In genomic region chr14:30635219-30635910, GRCm38 (mm10) we compare ENCODE assay signal across 15 mouse cellular contexts. TPM values are rescaled to one million over a fixed set of nuclear protein-coding genes. Genes with fewer than 3 reads are reported as not detected.
DNase-seq lines count a peak whose midpoint lies in the region; ATAC-seq and TF ChIP-seq lines count a peak whose summit lies in the region.
"Had no signal": no experiment of that assay in that cellular context is flagged by ENCODE, and none has a peak within 500 bp of the region (broad histone marks: within the 10 kb centered on the region; RNA-seq: fewer than 3 reads in every experiment).

No protein-coding gene starts in this region.

- TF ChIP-seq CTCF in lung, adult 2 months (IDR thresholded peaks at IDR 0.05; ENCODE audit: insufficient read depth, low read length): no peak
- no peak for TF ChIP-seq CTCF in kidney, postnatal 0 days (IDR thresholded peaks at IDR 0.05; ENCODE audit: low read depth)

- 65% methylated on average over 13 of the region's 13 CpGs for WGBS in lung, embryonic 16.5 days
- WGBS in lung, adult 2 months: 64% methylated on average over 13 of the region's 13 CpGs
- 67% methylated on average over 13 of the region's 13 CpGs for WGBS in kidney, postnatal 0 days

- no peaks in the 10 kb centered on the region for H3K9me3 ChIP-seq in lung, embryonic 16.5 days (ENCODE audit: control insufficient read depth, low read length)
- no peaks in the 10 kb centered on the region for H3K9me3 ChIP-seq in kidney, postnatal 0 days (replicated peaks; ENCODE audit: low read length)
- H3K9me3 ChIP-seq: heart, embryonic 15.5 days; midbrain, embryonic 12.5 days had no signal

- no peak overlapping the region for H3K9ac ChIP-seq in lung, embryonic 16.5 days (ENCODE audit: low read length)
- no peak overlapping the region for H3K9ac ChIP-seq in kidney, postnatal 0 days (ENCODE audit: low read depth, low read length)
- H3K9ac ChIP-seq: heart, embryonic 15.5 days; midbrain, embryonic 12.5 days had no signal

- no peak for ATAC-seq in lung, embryonic 16.5 days (ENCODE audit: low read depth)
- ATAC-seq in kidney, postnatal 0 days (replicated peaks; ENCODE audit: low FRiP score, low read depth): peak; percentile 53; the same call in 1 of the 2 replicates
- ATAC-seq: activated CD4-positive, CD25-positive, alpha-beta regulatory T cell, adult 4 months had no signal

- no peak overlapping the region for H3K4me3 ChIP-seq in lung, embryonic 16.5 days (ENCODE audit: low read length)
- no peak overlapping the region for H3K4me3 ChIP-seq in lung, adult 2 months (replicated peaks; ENCODE audit: extremely low read depth, low read depth, low read length)
- H3K4me3 ChIP-seq in kidney, postnatal 0 days (replicated peaks; ENCODE audit: low read depth, low read length): no peak overlapping the region
- H3K4me3 ChIP-seq: heart, embryonic 15.5 days; midbrain, embryonic 12.5 days had no signal

- DNase-seq in lung, adult 2 months: no peak
- DNase-seq in adrenal gland, postnatal 25 days: peak; percentile 68
- DNase-seq in kidney, postnatal 0 days (ENCODE audit: low spot score): no peak
- peak; percentile 75 for DNase-seq in yolk sac, embryonic 10.5 days (ENCODE audit: low spot score)
- no peak for DNase-seq in left cerebral cortex, adult 18-20 months (ENCODE audit: low spot score in 2 of 2)
- no peak for DNase-seq in frontal cortex, postnatal 10 days (ENCODE audit: low spot score in 2 of 2)
- DNase-seq in urinary bladder, postnatal 10 days (ENCODE audit: low spot score): no peak
- DNase-seq: cerebellum, adult 9-10 months; left cerebral cortex, postnatal 4 days; lung, adult 18-20 months; thymus, postnatal 14 days had no signal

- peak overlapping the region; percentile 15; the same call in 1 of the 2 replicates for H3K27ac ChIP-seq in lung, embryonic 16.5 days (ENCODE audit: low read length)
- peak overlapping the region; percentile 73 for H3K27ac ChIP-seq in kidney, postnatal 0 days
- H3K27ac ChIP-seq: heart, embryonic 15.5 days; midbrain, embryonic 12.5 days had no signal

- no peak overlapping the region for H3K4me2 ChIP-seq in lung, embryonic 16.5 days (ENCODE audit: low read depth, low read length)
- no peak overlapping the region for H3K4me2 ChIP-seq in kidney, postnatal 0 days (ENCODE audit: low read length)
- H3K4me2 ChIP-seq: heart, embryonic 15.5 days; midbrain, embryonic 12.5 days had no signal

- no peak for TF ChIP-seq POLR2A in lung, adult 2 months (IDR thresholded peaks at IDR 0.05; ENCODE audit: borderline replicate concordance, extremely low read depth, low read depth, low read length)

- H3K36me3 ChIP-seq in lung, embryonic 16.5 days (ENCODE audit: control insufficient read depth, insufficient read depth, low read length): no peaks in the 10 kb centered on the region
- no peaks in the 10 kb centered on the region for H3K36me3 ChIP-seq in kidney, postnatal 0 days (ENCODE audit: insufficient read depth, low read length)
- H3K36me3 ChIP-seq: heart, embryonic 15.5 days; midbrain, embryonic 12.5 days had no signal

- H3K4me1 ChIP-seq in lung, embryonic 16.5 days (replicated peaks; ENCODE audit: control insufficient read depth, insufficient read depth, low read length): peaks cover 24% of the 10 kb centered on the region
- peaks cover 9% of the 10 kb centered on the region for H3K4me1 ChIP-seq in lung, adult 2 months (ENCODE audit: control insufficient read depth, insufficient read depth, low read length)
- H3K4me1 ChIP-seq in kidney, postnatal 0 days (replicated peaks; ENCODE audit: insufficient read depth, low read length): peaks cover 15% of the 10 kb centered on the region
- H3K4me1 ChIP-seq: midbrain, embryonic 12.5 days had no signal

- H3K27me3 ChIP-seq in lung, embryonic 16.5 days (ENCODE audit: control insufficient read depth, insufficient read depth, low read depth, low read length): no peaks in the 10 kb centered on the region
- no peaks in the 10 kb centered on the region for H3K27me3 ChIP-seq in kidney, postnatal 0 days (ENCODE audit: insufficient read depth, low read length)
- H3K27me3 ChIP-seq: heart, embryonic 15.5 days had no signal

RNA-seq across cellular contexts. Expression of gene Prkcd, which starts 9.4 kb away (rescaled TPM):
- polyA plus RNA-seq in lung, embryonic 16.5 days (2015; fragmentation: Nextera tagmentation; extraction: Ambion mirVana): 53.4 and 55.4 TPM in 2 replicates
- polyA plus RNA-seq in lung, adult 2 months (2012; rRNA removed): 111 and 134 TPM in 2 replicates
- 210 and 237 TPM in 2 replicates for total RNA-seq in adrenal gland, postnatal 25 days (2021)
- polyA plus RNA-seq in kidney, postnatal 0 days (2015; fragmentation: Nextera tagmentation; extraction: Ambion mirVana): 44.9 and 46.9 TPM in 2 replicates
- total RNA-seq in left cerebral cortex, adult 18-20 months (2021): 10 to 100 TPM; 11.4 to 12.7 TPM

RNA-seq across cellular contexts. Expression of gene Rft1, which starts 18.8 kb away (rescaled TPM):
- 17.6 and 18.1 TPM in 2 replicates for polyA plus RNA-seq in lung, embryonic 16.5 days (2015; fragmentation: Nextera tagmentation; extraction: Ambion mirVana)
- 10.1 and 18.7 TPM in 2 replicates for polyA plus RNA-seq in lung, adult 2 months (2012; rRNA removed)
- total RNA-seq in adrenal gland, postnatal 25 days (2021): 23.7 and 32.8 TPM in 2 replicates
- polyA plus RNA-seq in kidney, postnatal 0 days (2015; fragmentation: Nextera tagmentation; extraction: Ambion mirVana): 14.0 and 17.1 TPM in 2 replicates
- 10 to 100 TPM; 10.0 to 10.4 TPM for total RNA-seq in left cerebral cortex, adult 18-20 months (2021)

Comparison
In these comparisons a context has a peak if more than half of its experiments do, and no peak if none do; other contexts are left out.
1. DNase-seq: peak in adrenal gland, postnatal 25 days (single experiment) and yolk sac, embryonic 10.5 days (single experiment); none in lung, adult 2 months (single experiment), kidney, postnatal 0 days (single experiment), left cerebral cortex, adult 18-20 months (0 of 2), frontal cortex, postnatal 10 days (0 of 2) and urinary bladder, postnatal 10 days (single experiment).